Mouse (Mus musculus): ENCODE measurements around the gene Trpc2. TPM values are rescaled to one million over a fixed set of nuclear protein-coding genes. Genes with fewer than 3 reads are reported as not detected.

The Trpc2 gene
- total and polyA plus RNA-seq, 2 experiments from 2014 or later, result 1.2 TPM; not detected in 1

DNA sequence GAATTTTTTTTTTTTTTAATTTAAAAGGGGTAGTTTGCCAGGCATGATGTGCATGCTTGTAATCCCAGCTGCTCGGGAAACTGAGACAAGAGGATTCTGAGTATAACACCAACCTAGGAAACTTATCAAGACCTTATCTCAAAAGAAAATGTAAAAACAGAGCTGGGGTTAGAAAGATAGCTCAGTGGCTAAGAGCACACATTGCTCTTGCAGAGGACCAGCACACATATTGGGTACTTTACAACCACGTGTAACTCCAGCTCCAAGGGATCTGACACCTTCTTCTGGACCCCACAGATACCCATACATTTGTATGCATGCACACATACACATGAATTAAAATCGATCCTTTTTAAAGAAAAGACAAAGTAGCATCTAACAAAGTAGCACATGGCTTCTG is 21.6 kb upstream of the Trpc2 start:
- no peaks in the 10 kb centered on the region for H3K9me3 ChIP-seq (replicated peaks; ENCODE audit: control insufficient read depth, low read length)
- WGBS, result 74% methylated on average over 3 of the region's 3 CpGs
- H3K27me3 ChIP-seq (ENCODE audit: control insufficient read depth, insufficient read depth, low read length), result no peaks in the 10 kb centered on the region
- H3K36me3 ChIP-seq (replicated peaks; ENCODE audit: control insufficient read depth, insufficient read depth, low read length), result 0 out of 2 replicates have a peak, but pooled peaks cover 6% of the 10 kb centered on the region
- H3K27ac ChIP-seq (ENCODE audit: low read depth), result no peak overlapping the region
- no peak for DNase-seq (ENCODE audit: low spot score)
- no peak for TF ChIP-seq CTCF (IDR thresholded peaks at IDR 0.05; ENCODE audit: low read depth)
- no peak for TF ChIP-seq EP300 (IDR thresholded peaks at IDR 0.05; ENCODE audit: low read depth)
- peaks cover 15% of the 10 kb centered on the region for H3K4me1 ChIP-seq (ENCODE audit: control insufficient read depth, insufficient read depth)
- no peak for ATAC-seq (ENCODE audit: insufficient read depth, low read depth)
- H3K4me2 ChIP-seq (ENCODE audit: low read depth, low read length), result no peak overlapping the region
- no peak overlapping the region for H3K4me3 ChIP-seq (ENCODE audit: low read depth, low read length)
- H3K9ac ChIP-seq (replicated peaks; ENCODE audit: low read depth, low read length), result no peak overlapping the region

DNA sequence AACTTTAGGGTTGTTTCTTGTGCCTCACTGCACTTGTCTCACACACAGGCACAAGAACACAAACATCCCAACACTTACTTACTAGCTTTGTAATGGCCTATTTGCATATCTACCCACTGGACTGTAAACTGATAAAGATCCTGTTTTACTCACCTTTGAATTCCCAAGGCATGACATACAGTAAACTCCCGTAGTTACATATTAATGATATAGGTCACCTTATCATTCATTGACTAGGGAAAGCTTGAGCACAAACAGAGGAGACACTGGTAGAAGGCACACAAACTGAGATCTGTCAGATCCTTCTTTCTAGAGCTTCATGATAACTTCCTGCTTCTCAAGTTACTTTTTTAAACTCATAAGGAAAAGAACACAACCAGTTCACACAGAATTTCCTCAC is 20.7 kb upstream of the Trpc2 start:
- Histone ChIP-seq H3K9me3 (replicated peaks; ENCODE audit: control insufficient read depth, low read length) (no peaks in the 10 kb centered on the region), H3K9ac (replicated peaks; ENCODE audit: low read depth, low read length) (no peak overlapping the region), H3K4me1 (ENCODE audit: control insufficient read depth, insufficient read depth) (peaks cover 17% of the 10 kb centered on the region), H3K4me2 (ENCODE audit: low read depth, low read length) (no peak overlapping the region), H3K36me3 (replicated peaks; ENCODE audit: control insufficient read depth, insufficient read depth, low read length) (0 out of 2 replicates have a peak, but pooled peaks cover 6% of the 10 kb centered on the region), H3K27me3 (ENCODE audit: control insufficient read depth, insufficient read depth, low read length) (no peaks in the 10 kb centered on the region), H3K27ac (ENCODE audit: low read depth) (no peak overlapping the region), H3K4me3 (ENCODE audit: low read depth, low read length) (no peak overlapping the region)
- no peak for DNase-seq (ENCODE audit: low spot score)
- ATAC-seq (ENCODE audit: insufficient read depth, low read depth), result no peak
- 51% methylated on average over 1 of the region's 1 CpGs for WGBS
- no peak for TF ChIP-seq CTCF (IDR thresholded peaks at IDR 0.05; ENCODE audit: low read depth)
- TF ChIP-seq EP300 (IDR thresholded peaks at IDR 0.05; ENCODE audit: low read depth), result no peak

- H3K9me3 ChIP-seq (replicated peaks; ENCODE audit: control insufficient read depth, low read length), result no peaks in the 10 kb centered on the region
- peak overlapping the region; percentile 76 for H3K4me3 ChIP-seq (ENCODE audit: low read depth, low read length)
- no peak overlapping the region for H3K9ac ChIP-seq (replicated peaks; ENCODE audit: low read depth, low read length)
- TF ChIP-seq EP300 (IDR thresholded peaks at IDR 0.05; ENCODE audit: low read depth), result no peak
- no peak overlapping the region for H3K27ac ChIP-seq (ENCODE audit: low read depth)
- H3K27me3 ChIP-seq (ENCODE audit: control insufficient read depth, insufficient read depth, low read length), result no peaks in the 10 kb centered on the region
- no peak for DNase-seq (ENCODE audit: low spot score)
- H3K4me2 ChIP-seq (ENCODE audit: low read depth, low read length), result peak overlapping the region; percentile 78
- 0 out of 2 replicates have a peak, but pooled peaks cover 6% of the 10 kb centered on the region for H3K36me3 ChIP-seq (replicated peaks; ENCODE audit: control insufficient read depth, insufficient read depth, low read length)
- H3K4me1 ChIP-seq (ENCODE audit: control insufficient read depth, insufficient read depth), result peaks cover 17% of the 10 kb centered on the region
- WGBS, result 46% methylated on average over 9 of the region's 9 CpGs
- ATAC-seq (ENCODE audit: insufficient read depth, low read depth), result no peak
Observed at GRCm38 (mm10) chr7:102063891-102064290, 19.0 kb upstream of the Trpc2 start.

DNA sequence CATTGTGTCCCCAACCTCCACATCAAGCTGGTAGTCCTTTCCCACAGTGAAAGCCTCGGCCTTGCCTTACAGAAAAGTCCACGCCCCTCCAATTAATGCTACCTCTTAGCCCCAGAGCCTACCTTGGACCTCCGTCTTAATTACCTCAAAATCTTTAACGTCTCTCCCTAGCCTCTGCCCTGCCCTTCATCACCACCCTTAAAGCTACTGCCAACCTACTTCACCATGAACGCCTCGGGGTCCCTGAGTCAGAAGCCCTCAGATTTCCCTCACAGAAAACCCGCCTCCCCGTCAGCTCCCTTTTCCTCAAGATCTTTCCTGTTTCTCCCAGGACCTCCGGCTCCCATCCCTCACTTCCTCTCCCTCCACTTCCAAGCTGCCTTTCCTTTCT is 18.3 kb upstream of the Trpc2 start:
- Histone ChIP-seq H3K27me3 (ENCODE audit: control insufficient read depth, insufficient read depth, low read length) (no peaks in the 10 kb centered on the region), H3K9me3 (replicated peaks; ENCODE audit: control insufficient read depth, low read length) (no peaks in the 10 kb centered on the region)
- no peak for ATAC-seq (ENCODE audit: insufficient read depth, low read depth)

DNA sequence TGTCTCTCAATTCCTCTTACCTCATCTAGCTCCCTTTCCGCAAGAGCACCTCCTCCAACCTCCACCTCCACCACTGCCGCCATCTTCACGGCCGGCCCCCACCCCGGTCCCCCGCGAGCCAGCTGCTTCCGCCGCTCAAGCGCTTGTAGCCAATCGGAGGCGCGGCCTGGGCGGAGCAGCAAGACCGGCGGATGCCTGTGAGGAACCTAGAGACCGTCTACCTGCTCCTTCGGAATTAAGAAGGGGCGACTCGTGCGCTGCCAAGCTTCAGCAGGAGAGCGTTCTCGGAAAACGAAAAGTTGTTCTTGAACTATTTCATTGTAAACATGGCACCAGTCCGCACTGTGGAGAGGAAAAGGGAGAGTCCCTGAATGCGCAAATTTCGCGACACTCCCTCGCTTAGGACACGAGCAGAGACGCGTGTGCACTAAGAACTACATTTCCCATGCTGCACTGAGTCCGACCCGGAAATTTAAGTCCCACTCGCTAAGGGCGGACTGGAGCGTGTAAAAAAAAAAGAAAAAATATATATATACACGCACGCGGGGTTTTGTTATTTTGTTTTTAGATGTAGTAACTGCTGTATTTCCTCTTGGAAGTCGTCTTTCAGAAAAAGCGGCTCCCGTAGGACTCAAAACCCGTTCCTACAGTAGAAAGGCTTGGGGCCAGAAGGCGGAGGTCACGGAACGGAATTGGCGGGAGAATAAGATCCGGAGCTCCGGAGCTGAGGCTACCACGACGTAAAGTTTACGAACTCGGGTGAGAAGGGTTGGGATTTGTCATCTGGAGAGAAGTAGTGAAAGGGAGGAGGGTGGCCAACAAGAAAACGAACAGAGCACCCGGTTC is 17.6 kb upstream of the Trpc2 start, which contains the start of the genes Rnf121, Xndc1 and Xntrpc:
TSS of gene Rnf121 (minus strand) at position 424 of the 846 bp plus-strand sequence.
TSS of gene Xndc1 (plus strand) at position 466 of the 846 bp plus-strand sequence.
TSS of gene Xntrpc (plus strand) at position 668 of the 846 bp plus-strand sequence.
- Histone ChIP-seq H3K9ac (replicated peaks; ENCODE audit: low read depth, low read length) (peak within 1 kb of the TSS; percentile 63), H3K4me2 (ENCODE audit: low read depth, low read length) (peak within 1 kb of the TSS; percentile 78), H3K9me3 (replicated peaks; ENCODE audit: control insufficient read depth, low read length) (no peaks in the 10 kb centered on the region), H3K4me3 (ENCODE audit: low read depth, low read length) (peak within 1 kb of the TSS; percentile 76), H3K36me3 (replicated peaks; ENCODE audit: control insufficient read depth, insufficient read depth, low read length) (0 out of 2 replicates have a peak, but pooled peaks cover 7% of the 10 kb centered on the region), H3K4me1 (ENCODE audit: control insufficient read depth, insufficient read depth) (peaks cover 17% of the 10 kb centered on the region), H3K27ac (ENCODE audit: low read depth) (peak within 1 kb of the TSS; percentile 77), H3K27me3 (ENCODE audit: control insufficient read depth, insufficient read depth, low read length) (no peaks in the 10 kb centered on the region)
- ATAC-seq (ENCODE audit: insufficient read depth, low read depth), result peak; percentile 98
- TF ChIP-seq EP300 (IDR thresholded peaks at IDR 0.05; ENCODE audit: low read depth) (peak; percentile 70; the same call in 1 of the 2 replicates), CTCF (IDR thresholded peaks at IDR 0.05; ENCODE audit: low read depth) (no peak)
- under 1% methylated on average over 56 of the region's 56 CpGs for WGBS
- peak; percentile 94 for DNase-seq (ENCODE audit: low spot score)

More for the DNA sequence above, 18.3 kb upstream of the Trpc2 start:
- TF ChIP-seq EP300 (IDR thresholded peaks at IDR 0.05; ENCODE audit: low read depth), result no peak
- TF ChIP-seq CTCF (IDR thresholded peaks at IDR 0.05; ENCODE audit: low read depth), result no peak
- H3K36me3 ChIP-seq (replicated peaks; ENCODE audit: control insufficient read depth, insufficient read depth, low read length), result 0 out of 2 replicates have a peak, but pooled peaks cover 3% of the 10 kb centered on the region
- peak overlapping the region; percentile 77 for H3K27ac ChIP-seq (ENCODE audit: low read depth)
- no peak for DNase-seq (ENCODE audit: low spot score)
- under 1% methylated on average over 9 of the region's 9 CpGs for WGBS
- H3K9ac ChIP-seq (replicated peaks; ENCODE audit: low read depth, low read length), result peak overlapping the region; percentile 63
- H3K4me2 ChIP-seq (ENCODE audit: low read depth, low read length), result peak overlapping the region; percentile 78
- H3K4me1 ChIP-seq (ENCODE audit: control insufficient read depth, insufficient read depth), result peaks cover 17% of the 10 kb centered on the region
- peak overlapping the region; percentile 76 for H3K4me3 ChIP-seq (ENCODE audit: low read depth, low read length)

Data from heart, postnatal 0 days (tissue).